Mouse (Mus musculus) heart, adult 2 months (tissue): Measurements from ENCODE around the gene Ptch1. TPM values are rescaled to one million over a fixed set of nuclear protein-coding genes. Genes with fewer than 3 reads are reported as not detected.
A peak's percentile ranks its signal among the peaks of the same experiment; 100 is the strongest.

ENCODE experiments used
- DNase-seq, 2 experiments: peaks; one replicate each; pipeline ENCODE4 v3.0.0; 2021
- H3K27ac ChIP-seq: fragments of 200-600 bp; 2 replicates; pipeline ENCODE4 v1.8.1; 2022
- H3K27me3 ChIP-seq: fragments of 200-500 bp; 2 replicates; pipeline ENCODE4 v1.6.1; 2012; ENCODE audit warnings: mild to moderate bottlenecking, low read length, inconsistent platforms, mixed read lengths; ENCODE audit not compliant: control insufficient read depth, insufficient read depth
- H3K36me3 ChIP-seq: fragments of 200-500 bp; 2 replicates; pipeline ENCODE4 v1.6.1; 2012; ENCODE audit warnings: low read length, inconsistent platforms; ENCODE audit not compliant: control insufficient read depth, insufficient read depth
- H3K4me1 ChIP-seq: fragments of 200-500 bp; 2 replicates; pipeline ENCODE4 v1.6.1; 2011; ENCODE audit warnings: low read length; ENCODE audit not compliant: control insufficient read depth, insufficient read depth
- H3K4me3 ChIP-seq: fragments of 200-600 bp; 2 replicates; pipeline ENCODE4 v1.8.1; 2022
- H3K79me2 ChIP-seq: fragments of 200-500 bp; replicated peaks from 2 replicates; pipeline ENCODE4 v1.6.1; 2012; ENCODE audit warnings: mild to moderate bottlenecking, inconsistent platforms, low read length, moderate library complexity, mixed read lengths; ENCODE audit not compliant: control insufficient read depth, insufficient read depth
- H3K9ac ChIP-seq: fragments of 200-500 bp; 2 replicates; pipeline ENCODE4 v1.6.1; 2012; ENCODE audit warnings: low read depth, mild to moderate bottlenecking, control low read depth, inconsistent platforms, low read length, mixed read lengths
- CTCF ChIP-seq: fragments of 200-600 bp; IDR thresholded peaks from 2 replicates; pipeline ENCODE4 v1.8.1; 2022; ENCODE audit warnings: antibody characterized with exemption, mild to moderate bottlenecking, moderate library complexity
- EP300 ChIP-seq: fragments of 200-500 bp; IDR thresholded peaks from 2 replicates; pipeline ENCODE4 v1.6.1; 2011; ENCODE audit warnings: low read depth, low read length, control low read depth; ENCODE audit not compliant: insufficient read depth
- POLR2A ChIP-seq: fragments of 200-500 bp; IDR thresholded peaks from 2 replicates; pipeline ENCODE4 v1.6.1; 2011; ENCODE audit warnings: mild to moderate bottlenecking, low read depth, low read length, control low read depth; ENCODE audit not compliant: insufficient read depth
- WGBS: fragments of 180-500 bp; shearing (Covaris S2); methylation state at CpG from one replicate; pipeline ENCODE4 v1.1.7; 2018; 5-methylcytosine and 5-hydroxymethylcytosine counted together
- intact Hi-C: fragments of 180-260 bp; cut with DNase I; formaldehyde crosslinking; loops from one replicate; pipeline ENCODE4 v1.15.1; 2025
- long read RNA-seq: library from polyadenylated mRNA; stranded (forward); transcript quantifications from one replicate; pipeline ENCODE4 v2.0.0, GENCODE M21; 2021
- polyA plus RNA-seq: library from polyadenylated mRNA; depleted of rRNA; stranded (reverse); fragments of >200 nt; gene quantifications from 2 replicates; pipeline ENCODE4 v1.2.3, GENCODE M21; 2012; rRNA removed
- total RNA-seq, 2 experiments: library from RNA; stranded (reverse); gene quantifications; 2 replicates each; pipeline ENCODE4 v1.2.3; 2021

The Ptch1 gene
- 10 to 100 TPM in 1 of 2 experiments, 1 to 10 TPM in 1; 9.3 to 16.4 TPM for total RNA-seq
- polyA plus RNA-seq = 6.7 and 9.2 TPM in 2 replicates
- long read RNA-seq, partial matches to known transcripts = 2 of 7 reads
- long read RNA-seq, other reads (novel, unspliced or antisense) = 5 of 7 reads

DNA sequence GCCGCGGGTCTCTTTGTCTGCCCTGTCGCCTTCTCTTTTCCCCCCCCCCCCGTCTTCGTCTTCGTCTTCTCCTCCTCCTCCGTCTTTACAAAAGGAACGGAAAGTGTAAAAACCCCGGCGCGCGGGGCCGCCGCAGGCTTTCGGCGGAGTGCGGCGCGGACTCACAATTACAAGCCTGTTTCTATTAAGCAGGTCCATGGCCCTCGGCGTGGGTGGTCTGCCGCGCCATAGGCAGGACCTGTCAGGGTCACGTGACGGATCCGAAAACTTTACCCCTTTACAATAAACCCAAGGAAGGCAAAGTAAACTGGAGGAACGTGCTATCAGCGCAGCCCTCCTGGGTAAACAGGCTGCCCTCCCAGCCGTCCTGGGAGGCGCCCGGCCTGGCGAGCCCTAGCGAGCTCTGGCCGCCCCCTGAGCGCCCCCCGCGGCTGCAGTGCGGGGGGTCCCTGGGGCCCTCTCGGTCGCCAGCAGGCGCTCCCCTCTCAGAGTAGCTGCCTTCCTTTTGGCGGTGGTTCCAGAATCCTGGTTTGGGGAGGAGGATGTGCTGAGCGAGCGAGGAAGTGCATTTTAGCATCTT, at the start of gene Ptch1:
Ptch1 (minus strand) TSS at position 343 of the 580 bp plus-strand sequence.
- Histone ChIP-seq H3K27me3 (peaks cover 2% of the 10 kb centered on the region; the same call in 1 of the 2 replicates), H3K27ac (peak within 1 kb of the TSS; percentile 53), H3K9ac (peak within 1 kb of the TSS; percentile 61), H3K4me3 (peak within 1 kb of the TSS; percentile 73), H3K4me1 (peaks cover 2% of the 10 kb centered on the region; the same call in 1 of the 2 replicates), H3K79me2 (no peaks in the 10 kb centered on the region), H3K36me3 (no peaks in the 10 kb centered on the region)
- intact Hi-C loops = loop anchor here (5.0 kb wide), 1 partner anchor 414 kb away; no protein-coding TSS in a partner anchor
- 5% methylated on average over 43 of the region's 44 CpGs for WGBS
- DNase-seq = peak; percentile 45 to 52
- no peak for TF ChIP-seq POLR2A
- TF ChIP-seq CTCF = peak; percentile 36; the same call in 1 of the 2 replicates

DNA sequence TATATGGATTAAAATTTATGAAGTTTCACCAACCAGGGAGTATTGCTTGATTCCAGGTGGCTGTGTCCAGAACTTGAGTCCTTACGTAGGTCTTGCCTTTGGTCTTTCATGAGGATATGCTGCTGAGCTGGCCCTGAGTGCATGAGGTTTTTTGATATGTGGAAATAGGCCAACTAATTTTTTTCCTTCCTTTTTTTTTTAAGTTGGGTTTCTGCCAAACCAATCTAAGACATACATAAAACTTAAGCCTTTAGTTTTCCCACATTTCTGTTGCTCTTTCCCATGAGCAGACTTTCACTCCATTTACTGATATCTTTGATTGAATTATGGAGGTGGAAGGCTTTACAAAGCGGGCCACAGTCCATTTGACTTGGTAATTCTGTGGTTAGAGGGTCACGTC, 47.9 kb upstream of the Ptch1 start:
- Histone ChIP-seq H3K36me3 (no peaks in the 10 kb centered on the region), H3K4me1 (no peaks in the 10 kb centered on the region), H3K4me3 (no peak overlapping the region), H3K27me3 (no peaks in the 10 kb centered on the region), H3K27ac (no peak overlapping the region), H3K9ac (no peak overlapping the region), H3K79me2 (no peaks in the 10 kb centered on the region)
- 76% methylated on average over 3 of the region's 3 CpGs for WGBS
- TF ChIP-seq EP300 (no peak), POLR2A (no peak), CTCF (no peak)
- intact Hi-C loops = no loop called here
- no peak for DNase-seq

DNA sequence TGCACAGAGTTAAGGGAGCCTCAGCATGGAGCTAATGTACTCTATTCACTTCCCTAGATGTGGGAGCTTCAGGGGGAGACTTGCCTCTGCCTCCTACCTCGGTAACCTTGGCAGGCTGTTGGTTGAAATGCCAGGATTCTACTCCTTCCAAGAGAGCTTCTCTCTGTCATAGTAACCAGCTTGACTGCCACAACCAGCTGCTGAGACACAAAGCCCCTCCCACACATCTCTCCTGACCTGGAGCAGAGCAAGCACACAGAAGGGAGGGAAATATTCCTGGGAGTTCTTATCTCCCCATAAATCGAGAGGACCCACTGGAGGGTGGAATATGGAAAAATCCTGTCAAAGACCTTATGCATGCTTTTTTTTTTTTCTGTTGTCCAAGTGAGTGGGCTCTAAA, 39.8 kb upstream of the Ptch1 start:
- no peak overlapping the region for H3K4me3 ChIP-seq
- H3K36me3 ChIP-seq = no peaks in the 10 kb centered on the region
- H3K27me3 ChIP-seq = no peaks in the 10 kb centered on the region
- TF ChIP-seq CTCF = no peak
- TF ChIP-seq EP300 = no peak
- TF ChIP-seq POLR2A = no peak
- no peak overlapping the region for H3K9ac ChIP-seq
- H3K27ac ChIP-seq = no peak overlapping the region
- intact Hi-C loops = no loop called here
- no peak for DNase-seq
- no peaks in the 10 kb centered on the region for H3K4me1 ChIP-seq
- no peaks in the 10 kb centered on the region for H3K79me2 ChIP-seq
- WGBS = 46% methylated on average over 2 of the region's 2 CpGs

DNA sequence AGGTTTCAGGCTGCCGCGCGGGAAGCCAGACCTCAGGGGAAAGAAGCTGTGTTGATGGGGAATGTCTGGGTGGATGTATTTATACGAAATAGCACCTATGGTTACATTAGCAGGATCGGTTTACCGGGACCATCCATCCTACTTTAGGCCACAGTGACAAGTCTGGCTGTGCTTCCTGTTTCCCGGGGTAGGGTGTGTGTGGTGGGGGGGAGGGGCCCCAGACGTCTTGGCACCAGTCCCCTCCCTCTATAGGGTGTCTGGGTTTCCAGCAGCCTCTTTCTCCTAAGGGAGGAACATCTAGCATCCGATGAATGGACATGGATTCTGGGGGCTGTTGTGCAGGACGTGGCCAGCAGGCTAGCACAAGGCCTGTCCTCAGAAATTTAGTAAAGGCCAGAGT, 36.3 kb upstream of the Ptch1 start:
- no peaks in the 10 kb centered on the region for H3K27me3 ChIP-seq
- no peak overlapping the region for H3K9ac ChIP-seq
- H3K27ac ChIP-seq = no peak overlapping the region
- no peak for DNase-seq
- intact Hi-C loops = no loop called here
- WGBS = 36% methylated on average over 10 of the region's 10 CpGs
- no peak overlapping the region for H3K4me3 ChIP-seq
- no peaks in the 10 kb centered on the region for H3K36me3 ChIP-seq
- TF ChIP-seq CTCF (no peak), POLR2A (no peak), EP300 (no peak)
- H3K4me1 ChIP-seq = no peaks in the 10 kb centered on the region
- no peaks in the 10 kb centered on the region for H3K79me2 ChIP-seq

DNA sequence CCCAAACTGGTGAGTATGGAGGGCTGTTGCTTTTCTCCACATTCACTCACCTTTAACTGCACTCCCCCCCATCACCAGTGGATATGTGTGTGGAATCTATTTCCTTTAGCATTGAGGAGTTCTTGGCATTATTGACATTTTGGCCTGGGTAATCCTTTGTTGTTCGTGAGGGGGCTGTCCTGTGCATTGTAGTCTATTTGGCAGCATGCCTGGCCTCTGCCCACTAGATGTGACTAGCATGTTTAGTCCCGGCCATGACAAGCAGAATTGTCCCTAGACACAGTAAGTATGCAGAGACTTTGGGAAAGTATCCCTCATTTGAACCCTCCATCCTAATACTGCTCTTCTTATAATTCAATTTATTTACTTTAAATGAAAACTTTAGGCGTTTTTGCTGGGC, 24.2 kb upstream of the Ptch1 start:
- Histone ChIP-seq H3K4me3 (no peak overlapping the region), H3K9ac (no peak overlapping the region), H3K27me3 (no peaks in the 10 kb centered on the region), H3K79me2 (no peaks in the 10 kb centered on the region), H3K36me3 (no peaks in the 10 kb centered on the region), H3K27ac (no peak overlapping the region), H3K4me1 (no peaks in the 10 kb centered on the region)
- intact Hi-C loops = loop anchor here (5.0 kb wide), 1 partner anchor 45 kb away; no protein-coding TSS in a partner anchor
- 43% methylated on average over 3 of the region's 3 CpGs for WGBS
- DNase-seq = no peak
- no peak for TF ChIP-seq CTCF
- TF ChIP-seq EP300 = no peak
- no peak for TF ChIP-seq POLR2A

DNA sequence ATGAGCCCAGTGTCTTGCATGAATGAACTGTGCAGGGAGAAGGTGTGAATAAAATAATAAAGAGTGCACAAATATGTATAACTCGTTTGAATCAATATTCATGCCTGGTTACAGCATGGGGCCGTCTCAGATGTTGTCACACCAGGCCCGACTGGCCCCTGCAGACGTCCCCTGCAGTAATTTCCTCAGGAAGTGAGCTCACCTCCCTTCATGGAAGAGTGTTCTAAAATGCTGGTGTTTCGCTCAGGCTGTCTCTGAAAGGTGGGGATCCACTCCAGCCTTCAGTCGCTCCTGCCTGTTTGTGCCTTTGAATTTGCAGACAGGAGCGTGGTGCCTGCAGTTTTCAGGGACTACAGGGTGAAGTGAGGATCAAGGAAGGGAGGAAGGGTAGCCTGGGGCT, 22.5 kb upstream of the Ptch1 start:
- no peak for TF ChIP-seq POLR2A
- no peak for TF ChIP-seq CTCF
- TF ChIP-seq EP300 = no peak

More for the DNA sequence above, 22.5 kb upstream of the Ptch1 start:
- no peaks in the 10 kb centered on the region for H3K36me3 ChIP-seq
- 45% methylated on average over 7 of the region's 7 CpGs for WGBS
- H3K27me3 ChIP-seq = no peaks in the 10 kb centered on the region
- H3K9ac ChIP-seq = no peak overlapping the region
- no peaks in the 10 kb centered on the region for H3K79me2 ChIP-seq
- no peak for DNase-seq
- H3K27ac ChIP-seq = peak overlapping the region; percentile 51
- intact Hi-C loops = loop anchor here (2.0 to 5.0 kb wide), 2 partner anchors 21 to 46 kb away; no protein-coding TSS in a partner anchor
- H3K4me3 ChIP-seq = no peak overlapping the region
- H3K4me1 ChIP-seq = no peaks in the 10 kb centered on the region
